In the genomic region with DNA sequence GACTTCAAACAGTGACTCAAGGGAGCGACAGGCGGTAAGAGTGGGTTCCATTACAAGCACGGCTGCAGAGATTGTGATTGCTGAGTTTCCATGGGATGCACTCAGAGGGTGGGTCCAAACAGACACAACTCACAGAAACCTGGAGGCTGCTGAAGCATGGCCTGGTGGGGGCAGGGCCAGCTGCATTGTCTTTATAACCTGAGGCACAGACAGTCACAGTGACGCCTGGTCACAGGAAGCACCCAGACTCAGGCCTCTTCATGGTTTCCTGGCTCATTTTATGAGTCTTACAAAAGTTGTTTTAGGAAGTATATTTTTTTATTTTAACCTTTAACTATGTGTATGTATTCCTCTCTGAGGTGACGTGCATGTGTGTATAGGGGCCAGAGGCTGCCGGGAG, we compare ENCODE assay signal across 21 mouse cellular contexts. TPM values are rescaled to one million over a fixed set of nuclear protein-coding genes. Genes with fewer than 3 reads are reported as not detected.
A peak's percentile ranks its signal among the peaks of the same experiment; 100 is the strongest.
DNase-seq lines count a peak whose midpoint lies in the region; ATAC-seq lines count a peak whose summit lies in the region.
"Had no signal": no experiment of that assay in that cellular context is flagged by ENCODE, and none has a peak within 500 bp of the region (broad histone marks: within the 10 kb centered on the region; RNA-seq: fewer than 3 reads in every experiment).

No protein-coding gene starts in this region.

- DNase-seq in hindbrain, embryonic 10.5 days (ENCODE audit: low spot score): no peak
- DNase-seq in CD4-positive helper T cell, adult 2 months (ENCODE audit: low read depth, low spot score): peak; percentile 41
- peak; percentile 21 for DNase-seq in ZHBTc4 (ENCODE audit: low read depth, low spot score)
- DNase-seq in cerebellum, adult 9-11 months: no peak
- DNase-seq in spleen, adult 12 weeks (ENCODE audit: low spot score): no peak
- DNase-seq: adrenal gland, postnatal 10 days; cerebellum, adult 11-12 months; cerebellum, adult 9-10 months; cerebellum, postnatal 36 days; gastrocnemius, postnatal 10 days; heart, adult 18-20 months; kidney, adult 18-20 months had no signal

- H3K4me3 ChIP-seq in hindbrain, embryonic 10.5 days: no peak overlapping the region
- H3K4me3 ChIP-seq in hindbrain, embryonic 12.5 days: no peak overlapping the region
- H3K4me3 ChIP-seq: embryonic facial prominence, embryonic 15.5 days; erythroblast, embryonic 14.5 days; heart, embryonic 12.5 days; intestine, embryonic 15.5 days had no signal

- no peak for ATAC-seq in hindbrain, embryonic 12.5 days (ENCODE audit: low FRiP score)
- ATAC-seq in inflammation-experienced regulatory T-cells, adult 6 months: peak; percentile 71
- ATAC-seq: forebrain, embryonic 16.5 days; hindbrain, embryonic 16.5 days; intestine, embryonic 15.5 days had no signal

- no peaks in the 10 kb centered on the region for H3K27me3 ChIP-seq in hindbrain, embryonic 10.5 days (ENCODE audit: insufficient read depth, poor library complexity, severe bottlenecking)
- H3K27me3 ChIP-seq in hindbrain, embryonic 12.5 days: no peaks in the 10 kb centered on the region
- H3K27me3 ChIP-seq: CH12.LX; embryonic facial prominence, embryonic 15.5 days; heart, embryonic 12.5 days; intestine, embryonic 15.5 days had no signal

- no peaks in the 10 kb centered on the region for H3K9me3 ChIP-seq in hindbrain, embryonic 10.5 days
- no peaks in the 10 kb centered on the region for H3K9me3 ChIP-seq in hindbrain, embryonic 12.5 days (replicated peaks)
- H3K9me3 ChIP-seq: embryonic facial prominence, embryonic 15.5 days; heart, embryonic 12.5 days; intestine, embryonic 15.5 days had no signal

- H3K27ac ChIP-seq in hindbrain, embryonic 10.5 days: peak overlapping the region; percentile 19; the same call in 1 of the 2 replicates
- no peak overlapping the region for H3K27ac ChIP-seq in hindbrain, embryonic 12.5 days
- H3K27ac ChIP-seq: embryonic facial prominence, embryonic 15.5 days; intestine, embryonic 15.5 days had no signal

- H3K36me3 ChIP-seq in hindbrain, embryonic 10.5 days: peaks cover 33% of the 10 kb centered on the region; the same call in 1 of the 2 replicates
- peaks cover 46% of the 10 kb centered on the region for H3K36me3 ChIP-seq in hindbrain, embryonic 12.5 days
- H3K36me3 ChIP-seq: embryonic facial prominence, embryonic 15.5 days; intestine, embryonic 15.5 days had no signal

- WGBS in hindbrain, embryonic 10.5 days: 74% methylated on average over 6 of the region's 6 CpGs
- WGBS in hindbrain, embryonic 12.5 days: 76% methylated on average over 6 of the region's 6 CpGs

- no peak overlapping the region for H3K4me2 ChIP-seq in hindbrain, embryonic 12.5 days (replicated peaks)
- H3K4me2 ChIP-seq: embryonic facial prominence, embryonic 15.5 days; heart, embryonic 12.5 days; intestine, embryonic 15.5 days had no signal

- H3K9ac ChIP-seq in hindbrain, embryonic 12.5 days: no peak overlapping the region
- H3K9ac ChIP-seq: embryonic facial prominence, embryonic 15.5 days; heart, embryonic 12.5 days; intestine, embryonic 15.5 days had no signal

- peaks cover 43% of the 10 kb centered on the region for H3K4me1 ChIP-seq in hindbrain, embryonic 10.5 days (replicated peaks)
- H3K4me1 ChIP-seq in hindbrain, embryonic 12.5 days: peaks cover 28% of the 10 kb centered on the region

RNA-seq across cellular contexts. Expression of a gene that starts 38.0 kb away (rescaled TPM):
- polyA plus RNA-seq in hindbrain, embryonic 10.5 days (2016; fragmentation: Nextera tagmentation; extraction: Ambion mirVana): 9.6 and 14.5 TPM in 2 replicates
- polyA plus RNA-seq in hindbrain, embryonic 12.5 days (2016; fragmentation: Nextera tagmentation; extraction: Ambion mirVana): 20.6 and 24.2 TPM in 2 replicates
- polyA plus RNA-seq in inflammation-experienced regulatory T-cells, adult 6 months (2017; shearing (Covaris generic)): under 1 TPM in 2 of 3 experiments, not detected in 1; 0.18 to 0.44 TPM
- polyA plus RNA-seq: erythroblast, embryonic 14.5 days had no signal

RNA-seq across cellular contexts. Expression of a gene that starts 46.4 kb away (rescaled TPM):
- 26.0 and 26.7 TPM in 2 replicates for polyA plus RNA-seq in hindbrain, embryonic 10.5 days (2016; fragmentation: Nextera tagmentation; extraction: Ambion mirVana)
- 32.8 and 35.4 TPM in 2 replicates for polyA plus RNA-seq in hindbrain, embryonic 12.5 days (2016; fragmentation: Nextera tagmentation; extraction: Ambion mirVana)
- 10 to 100 TPM; 17.1 to 19.5 (median 19.3) TPM for polyA plus RNA-seq in inflammation-experienced regulatory T-cells, adult 6 months (2017; shearing (Covaris generic))
- polyA plus RNA-seq: erythroblast, embryonic 14.5 days had no signal

Comparison
In these comparisons a context has a peak if more than half of its experiments do, and no peak if none do; other contexts are left out.
1. DNase-seq: peak in CD4-positive helper T cell, adult 2 months (single experiment) and ZHBTc4 (single experiment); none in hindbrain, embryonic 10.5 days (single experiment), cerebellum, adult 9-11 months (single experiment) and spleen, adult 12 weeks (single experiment).